Mouse (Mus musculus) hindlimb bud, embryonic 11.5 days (tissue): ENCODE data around the gene Rwdd2b.

ENCODE experiments used
- DNase-seq: peaks from one replicate; pipeline ENCODE4 v3.0.0-alpha.2; 2012; ENCODE audit warnings: low read depth, low spot score; ENCODE audit errors: extremely low spot score

Gene Rwdd2b

GRCm38 (mm10) chr16:87427516-87427915 lies 12.9 kb downstream of the Rwdd2b start:
- no peak for DNase-seq

- no peak for DNase-seq
Measured at GRCm38 (mm10) chr16:87420662-87421061, 19.7 kb downstream of the Rwdd2b start.

- DNase-seq, result no peak
Measured at GRCm38 (mm10) chr16:87405001-87405400, 35.4 kb downstream of the Rwdd2b start.

- peak; percentile 33 for DNase-seq
Measured at GRCm38 (mm10) chr16:87393813-87394548, 46.4 kb downstream of the Rwdd2b start.

- no peak for DNase-seq
Measured at GRCm38 (mm10) chr16:87387444-87387977, 52.9 kb downstream of the Rwdd2b start.

GRCm38 (mm10) chr16:87384366-87384765 lies 56.0 kb downstream of the Rwdd2b start:
- DNase-seq, result no peak
